Mouse (Mus musculus) cerebellum, adult 2 months (tissue): ENCODE data around the gene Cfap74. TPM values are rescaled to one million over a fixed set of nuclear protein-coding genes. Genes with fewer than 3 reads are reported as not detected.
"Not testable (repeated sequence)": the region's sequence is repeated elsewhere in the genome, so short reads cannot be mapped to it uniquely, and the experiment has no call there.

Experiments used
- DNase-seq, 2 experiments: peaks; one replicate each; pipeline ENCODE4 v3.0.0; 2021
- H3K27ac ChIP-seq: fragments of 200-500 bp; 2 replicates; pipeline ENCODE4 v1.5.1; 2012; ENCODE audit warnings: low read length, control low read depth, inconsistent platforms; ENCODE audit not compliant: insufficient read depth
- H3K27me3 ChIP-seq: fragments of 200-500 bp; 2 replicates; pipeline ENCODE4 v1.6.1; 2012; ENCODE audit warnings: inconsistent platforms, mild to moderate bottlenecking, low read length, moderate library complexity; ENCODE audit not compliant: control insufficient read depth, insufficient read depth
- H3K4me1 ChIP-seq: fragments of 200-500 bp; 2 replicates; pipeline ENCODE4 v1.6.1; 2011; ENCODE audit warnings: low read length; ENCODE audit not compliant: control insufficient read depth, insufficient read depth
- H3K4me3 ChIP-seq: fragments of 200-500 bp; replicated peaks from 2 replicates; pipeline ENCODE3; 2011; ENCODE audit warnings: mild to moderate bottlenecking, low read depth, low read length, control low read depth; ENCODE audit not compliant: insufficient read depth
- CTCF ChIP-seq: fragments of 200-500 bp; IDR thresholded peaks from 2 replicates; pipeline ENCODE4 v1.5.1; 2011; ENCODE audit warnings: low read depth, mild to moderate bottlenecking, control low read depth, low read length, moderate library complexity, borderline replicate concordance; ENCODE audit not compliant: insufficient read depth
- POLR2A ChIP-seq: fragments of 200-500 bp; IDR thresholded peaks from 2 replicates; pipeline ENCODE4 v1.6.1; 2011; ENCODE audit warnings: low read length, control low read depth, borderline replicate concordance; ENCODE audit not compliant: insufficient read depth
- whole genome bisulfite sequencing: fragments of 180-500 bp; shearing (Covaris S2); methylation state at CpG from one replicate; pipeline ENCODE4 v1.1.7; 2018; 5-methylcytosine and 5-hydroxymethylcytosine counted together
- polyA plus RNA-seq: library from polyadenylated mRNA; depleted of rRNA; stranded (reverse); fragments of >200 nt; gene quantifications from 2 replicates; pipeline ENCODE4 v1.2.3, GENCODE M21; 2012

Gene Cfap74
- polyA plus RNA-seq, 1 experiment = 18.7 TPM

GRCm38 (mm10) chr4:155413641-155414335 lies 4.8 kb downstream of the Cfap74 start:
- TF ChIP-seq POLR2A = no peak
- TF ChIP-seq CTCF = no peak
- H3K4me1 ChIP-seq = peaks cover 2% of the 10 kb centered on the region; the same call in 1 of the 2 replicates
- DNase-seq = no peak
- no peaks in the 10 kb centered on the region for H3K27me3 ChIP-seq
- no peak overlapping the region for H3K27ac ChIP-seq
- no peak overlapping the region for H3K4me3 ChIP-seq
- 79% methylated on average over 11 of the region's 11 CpGs for WGBS

GRCm38 (mm10) chr4:155414656-155415235 lies 5.8 kb downstream of the Cfap74 start:
- 84% methylated on average over 9 of the region's 9 CpGs for WGBS
- TF ChIP-seq CTCF = no peak
- TF ChIP-seq POLR2A = no peak
- H3K4me3 ChIP-seq = no peak overlapping the region
- DNase-seq = no peak
- H3K27ac ChIP-seq = no peak overlapping the region
- H3K27me3 ChIP-seq = no peaks in the 10 kb centered on the region
- H3K4me1 ChIP-seq = peaks cover 6% of the 10 kb centered on the region

GRCm38 (mm10) chr4:155420137-155420536 lies 11.1 kb downstream of the Cfap74 start:
- peaks cover 21% of the 10 kb centered on the region for H3K4me1 ChIP-seq
- H3K27me3 ChIP-seq = no peaks in the 10 kb centered on the region
- peak; percentile 80 to 89 for DNase-seq
- no peak overlapping the region for H3K4me3 ChIP-seq
- no peak for TF ChIP-seq POLR2A
- TF ChIP-seq CTCF = no peak
- 6% methylated on average over 3 of the region's 3 CpGs for WGBS
- H3K27ac ChIP-seq = peak overlapping the region; percentile 60; the same call in 1 of the 2 replicates

GRCm38 (mm10) chr4:155421412-155422370 lies 12.7 kb downstream of the Cfap74 start:
- WGBS = 90% methylated on average over 23 of the region's 30 CpGs
- H3K4me3 ChIP-seq, DNase-seq, H3K27me3 ChIP-seq, H3K27ac ChIP-seq: not testable (repeated sequence)
- peaks cover 21% of the 10 kb centered on the region for H3K4me1 ChIP-seq

GRCm38 (mm10) chr4:155423988-155424387 lies 15.0 kb downstream of the Cfap74 start:
- no peak for DNase-seq
- H3K27ac ChIP-seq = no peak overlapping the region
- H3K4me1 ChIP-seq = peaks cover 21% of the 10 kb centered on the region
- TF ChIP-seq POLR2A = no peak
- TF ChIP-seq CTCF = no peak
- no peaks in the 10 kb centered on the region; the same call in 1 of the 2 replicates for H3K27me3 ChIP-seq
- no peak overlapping the region for H3K4me3 ChIP-seq
- WGBS = 59% methylated on average over 5 of the region's 5 CpGs

GRCm38 (mm10) chr4:155426272-155426671 lies 17.3 kb downstream of the Cfap74 start:
- H3K27me3 ChIP-seq = no peaks in the 10 kb centered on the region; the same call in 1 of the 2 replicates
- no peak for TF ChIP-seq POLR2A
- peaks cover under 1% of the 10 kb centered on the region; the same call in 1 of the 2 replicates for H3K4me1 ChIP-seq
- no peak overlapping the region for H3K4me3 ChIP-seq
- no peak overlapping the region for H3K27ac ChIP-seq
- DNase-seq = no peak
- WGBS = 91% methylated on average over 6 of the region's 6 CpGs

- DNase-seq = no peak
- Histone ChIP-seq H3K27ac (no peak overlapping the region), H3K4me1 (no peaks in the 10 kb centered on the region), H3K27me3 (no peaks in the 10 kb centered on the region; the same call in 1 of the 2 replicates), H3K4me3 (no peak overlapping the region)
- TF ChIP-seq POLR2A (no peak), CTCF (no peak)
Observed at GRCm38 (mm10) chr4:155428442-155428841, 19.5 kb downstream of the Cfap74 start.
